Mouse (Mus musculus): ENCODE measurements around the gene Pan3. TPM values are rescaled to one million over a fixed set of nuclear protein-coding genes. Genes with fewer than 3 reads are reported as not detected.
A peak's percentile ranks its signal among the peaks of the same experiment; 100 is the strongest.

Gene Pan3
- total and polyA plus RNA-seq, 2 experiments from 2014 or later, result 38.9 to 61.4 TPM

GRCm38 (mm10) chr5:147392667-147393213, 37.2 kb upstream of the Pan3 start:
- Histone ChIP-seq H3K9me3 (ENCODE audit: low read length) (no peaks in the 10 kb centered on the region), H3K27me3 (ENCODE audit: insufficient read depth, low read length) (no peaks in the 10 kb centered on the region), H3K4me1 (ENCODE audit: insufficient read depth, low read length) (no peaks in the 10 kb centered on the region), H3K36me3 (ENCODE audit: insufficient read depth, low read length) (no peaks in the 10 kb centered on the region), H3K27ac (ENCODE audit: low read depth, low read length) (no peak overlapping the region), H3K9ac (replicated peaks; ENCODE audit: low read length, poor library complexity, severe bottlenecking) (no peak overlapping the region), H3K4me2 (ENCODE audit: low read depth, low read length, poor library complexity, severe bottlenecking) (no peak overlapping the region), H3K4me3 (ENCODE audit: low read depth, low read length) (no peak overlapping the region)
- 86% methylated on average over 12 of the region's 12 CpGs for WGBS
- TF ChIP-seq CTCF (IDR thresholded peaks at IDR 0.05), result no peak
- no peak for DNase-seq (ENCODE audit: low spot score)
- no peak for ATAC-seq (ENCODE audit: low FRiP score)

GRCm38 (mm10) chr5:147395050-147395449, 34.9 kb upstream of the Pan3 start:
- ATAC-seq (ENCODE audit: low FRiP score) (no peak), DNase-seq (ENCODE audit: low spot score) (no peak)
- Histone ChIP-seq H3K4me1 (ENCODE audit: insufficient read depth, low read length) (no peaks in the 10 kb centered on the region), H3K4me2 (ENCODE audit: low read depth, low read length, poor library complexity, severe bottlenecking) (no peak overlapping the region), H3K9me3 (ENCODE audit: low read length) (no peaks in the 10 kb centered on the region), H3K27ac (ENCODE audit: low read depth, low read length) (no peak overlapping the region), H3K27me3 (ENCODE audit: insufficient read depth, low read length) (peaks cover 8% of the 10 kb centered on the region; the same call in 1 of the 2 replicates), H3K36me3 (ENCODE audit: insufficient read depth, low read length) (no peaks in the 10 kb centered on the region), H3K9ac (replicated peaks; ENCODE audit: low read length, poor library complexity, severe bottlenecking) (no peak overlapping the region), H3K4me3 (ENCODE audit: low read depth, low read length) (no peak overlapping the region)
- 44% methylated on average over 1 of the region's 1 CpGs for WGBS
- peak; percentile 14; the same call in 1 of the 2 replicates for TF ChIP-seq CTCF (IDR thresholded peaks at IDR 0.05)

- peak; percentile 72 for ATAC-seq (ENCODE audit: low FRiP score)
- no peaks in the 10 kb centered on the region for H3K36me3 ChIP-seq (ENCODE audit: insufficient read depth, low read length)
- WGBS, result 2% methylated on average over 51 of the region's 56 CpGs
Observed at GRCm38 (mm10) chr5:147399843-147400504, 30.0 kb upstream of the Pan3 start, which contains the start of gene Flt3. Flt3 (minus strand) TSS chr5:147400489.

GRCm38 (mm10) chr5:147400505-147400979, 29.4 kb upstream of the Pan3 start:
- H3K4me3 ChIP-seq (ENCODE audit: low read depth, low read length), result peak overlapping the region; percentile 60
- H3K27me3 ChIP-seq (ENCODE audit: insufficient read depth, low read length), result peaks cover 18% of the 10 kb centered on the region; the same call in 1 of the 2 replicates
- no peak for TF ChIP-seq CTCF (IDR thresholded peaks at IDR 0.05)
- DNase-seq (ENCODE audit: low spot score) (no peak), ATAC-seq (ENCODE audit: low FRiP score) (peak; percentile 43; the same call in 1 of the 2 replicates)
- H3K4me2 ChIP-seq (ENCODE audit: low read depth, low read length, poor library complexity, severe bottlenecking), result peak overlapping the region; percentile 97
- WGBS, result 2% methylated on average over 17 of the region's 17 CpGs
- peak overlapping the region; percentile 64 for H3K9ac ChIP-seq (replicated peaks; ENCODE audit: low read length, poor library complexity, severe bottlenecking)
- no peaks in the 10 kb centered on the region for H3K4me1 ChIP-seq (ENCODE audit: insufficient read depth, low read length)
- H3K36me3 ChIP-seq (ENCODE audit: insufficient read depth, low read length), result no peaks in the 10 kb centered on the region
- no peak overlapping the region for H3K27ac ChIP-seq (ENCODE audit: low read depth, low read length)
- no peaks in the 10 kb centered on the region for H3K9me3 ChIP-seq (ENCODE audit: low read length)

More at GRCm38 (mm10) chr5:147399843-147400504, 30.0 kb upstream of the Pan3 start, which contains the start of gene Flt3:
- peak within 1 kb of the TSS; percentile 97 for H3K4me2 ChIP-seq (ENCODE audit: low read depth, low read length, poor library complexity, severe bottlenecking)
- DNase-seq (ENCODE audit: low spot score), result peak; percentile 39
- no peaks in the 10 kb centered on the region for H3K4me1 ChIP-seq (ENCODE audit: insufficient read depth, low read length)
- no peaks in the 10 kb centered on the region for H3K9me3 ChIP-seq (ENCODE audit: low read length)
- peak within 1 kb of the TSS; percentile 64 for H3K9ac ChIP-seq (replicated peaks; ENCODE audit: low read length, poor library complexity, severe bottlenecking)
- peak within 1 kb of the TSS; percentile 60 for H3K4me3 ChIP-seq (ENCODE audit: low read depth, low read length)
- H3K27me3 ChIP-seq (ENCODE audit: insufficient read depth, low read length), result peaks cover 18% of the 10 kb centered on the region; the same call in 1 of the 2 replicates
- TF ChIP-seq CTCF (IDR thresholded peaks at IDR 0.05), result no peak
- H3K27ac ChIP-seq (ENCODE audit: low read depth, low read length), result no peak within 1 kb of the TSS

- no peak for DNase-seq (ENCODE audit: low spot score)
- peak overlapping the region; percentile 64; the same call in 1 of the 2 replicates for H3K9ac ChIP-seq (replicated peaks; ENCODE audit: low read length, poor library complexity, severe bottlenecking)
- WGBS, result 20% methylated on average over 11 of the region's 11 CpGs
- no peaks in the 10 kb centered on the region for H3K36me3 ChIP-seq (ENCODE audit: insufficient read depth, low read length)
- H3K9me3 ChIP-seq (ENCODE audit: low read length), result no peaks in the 10 kb centered on the region
- H3K4me3 ChIP-seq (ENCODE audit: low read depth, low read length), result peak overlapping the region; percentile 60
- peak overlapping the region; percentile 97 for H3K4me2 ChIP-seq (ENCODE audit: low read depth, low read length, poor library complexity, severe bottlenecking)
- ATAC-seq (ENCODE audit: low FRiP score), result no peak
- no peaks in the 10 kb centered on the region for H3K4me1 ChIP-seq (ENCODE audit: insufficient read depth, low read length)
- no peak for TF ChIP-seq CTCF (IDR thresholded peaks at IDR 0.05)
- peaks cover 18% of the 10 kb centered on the region; the same call in 1 of the 2 replicates for H3K27me3 ChIP-seq (ENCODE audit: insufficient read depth, low read length)
- H3K27ac ChIP-seq (ENCODE audit: low read depth, low read length), result no peak overlapping the region
Observed at GRCm38 (mm10) chr5:147401024-147401423, 28.9 kb upstream of the Pan3 start.

GRCm38 (mm10) chr5:147402505-147402904, 27.5 kb upstream of the Pan3 start:
- no peaks in the 10 kb centered on the region for H3K4me1 ChIP-seq (ENCODE audit: insufficient read depth, low read length)
- no peaks in the 10 kb centered on the region for H3K36me3 ChIP-seq (ENCODE audit: insufficient read depth, low read length)
- peak; percentile 64 for DNase-seq (ENCODE audit: low spot score)
- peaks cover 18% of the 10 kb centered on the region; the same call in 1 of the 2 replicates for H3K27me3 ChIP-seq (ENCODE audit: insufficient read depth, low read length)
- WGBS, result 22% methylated on average over 5 of the region's 5 CpGs
- H3K9me3 ChIP-seq (ENCODE audit: low read length), result no peaks in the 10 kb centered on the region
- H3K4me2 ChIP-seq (ENCODE audit: low read depth, low read length, poor library complexity, severe bottlenecking), result no peak overlapping the region
- no peak for ATAC-seq (ENCODE audit: low FRiP score)
- no peak overlapping the region for H3K4me3 ChIP-seq (ENCODE audit: low read depth, low read length)
- no peak overlapping the region for H3K27ac ChIP-seq (ENCODE audit: low read depth, low read length)
- H3K9ac ChIP-seq (replicated peaks; ENCODE audit: low read length, poor library complexity, severe bottlenecking), result no peak overlapping the region
- peak; percentile 72 for TF ChIP-seq CTCF (IDR thresholded peaks at IDR 0.05)

All from midbrain, postnatal 0 days (tissue).